ENCODE assay signal across 24 mouse cellular contexts in the genomic region with DNA sequence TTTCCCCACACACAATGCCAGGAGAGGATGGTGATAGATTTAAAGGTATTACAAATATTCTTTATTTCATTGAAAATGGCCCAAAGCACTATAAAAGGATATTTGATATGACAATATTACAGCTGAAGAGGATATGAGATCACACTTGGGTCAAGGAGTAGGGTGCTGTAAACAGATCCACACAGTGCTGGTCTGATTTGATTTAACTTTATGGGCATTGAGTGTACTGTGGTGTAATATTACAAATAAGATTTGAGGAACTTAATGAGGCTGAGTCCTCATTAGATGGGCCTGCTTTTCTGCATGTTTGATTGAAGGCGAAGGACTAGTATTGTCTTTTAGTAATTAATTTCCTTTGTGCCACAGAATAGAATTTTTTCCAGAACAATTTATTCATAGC.
"Had no signal": no experiment of that assay in that cellular context is flagged by ENCODE, and none has a peak within 500 bp of the region (broad histone marks: within the 10 kb centered on the region; RNA-seq: fewer than 3 reads in every experiment).

No protein-coding gene starts in this region.

- H3K9ac ChIP-seq: heart, embryonic 12.5 days; hindbrain, embryonic 12.5 days; intestine, embryonic 15.5 days; limb, embryonic 12.5 days had no signal

- H3K4me3 ChIP-seq: gastrocnemius, adult 2 months; heart, embryonic 10.5 days; heart, embryonic 12.5 days; hindbrain, embryonic 10.5 days; hindbrain, embryonic 12.5 days; intestine, embryonic 15.5 days; layer of hippocampus, adult 2 months; left cerebral cortex, adult 2 months; limb, embryonic 10.5 days; limb, embryonic 12.5 days had no signal

- H3K4me2 ChIP-seq: heart, embryonic 12.5 days; hindbrain, embryonic 12.5 days; intestine, embryonic 15.5 days; limb, embryonic 12.5 days; liver, embryonic 11.5 days had no signal

- H3K9me3 ChIP-seq: heart, embryonic 10.5 days; heart, embryonic 12.5 days; hindbrain, embryonic 10.5 days; hindbrain, embryonic 12.5 days; intestine, embryonic 15.5 days; limb, embryonic 10.5 days; limb, embryonic 12.5 days had no signal

- H3K4me1 ChIP-seq: heart, embryonic 10.5 days; heart, embryonic 12.5 days; hindbrain, embryonic 10.5 days; hindbrain, embryonic 12.5 days; intestine, embryonic 15.5 days; limb, embryonic 10.5 days; limb, embryonic 12.5 days had no signal

- DNase-seq: gastrocnemius, adult 2 months; gastrocnemius, postnatal 10 days; gastrocnemius, postnatal 25 days; heart, adult 18-20 months; heart, postnatal 10 days; heart, postnatal 4 days; kidney, adult 2 months; kidney, adult 9 months; kidney, postnatal 14 days; kidney, postnatal 4 days; liver had no signal

- H3K36me3 ChIP-seq: heart, embryonic 10.5 days; heart, embryonic 12.5 days; hindbrain, embryonic 10.5 days; hindbrain, embryonic 12.5 days; intestine, embryonic 15.5 days; limb, embryonic 10.5 days; limb, embryonic 12.5 days had no signal

- H3K27ac ChIP-seq: gastrocnemius, adult 2 months; heart, embryonic 10.5 days; hindbrain, embryonic 10.5 days; hindbrain, embryonic 12.5 days; intestine, embryonic 15.5 days; layer of hippocampus, adult 2 months; left cerebral cortex, adult 2 months; limb, embryonic 10.5 days; limb, embryonic 12.5 days had no signal

- H3K27me3 ChIP-seq: heart, embryonic 12.5 days; hindbrain, embryonic 12.5 days; intestine, embryonic 15.5 days; limb, embryonic 12.5 days had no signal

- ATAC-seq: hindbrain, embryonic 16.5 days; inflammation-experienced regulatory T-cells, adult 6 months; intestine, embryonic 15.5 days; intestine, postnatal 0 days had no signal
